Mouse (Mus musculus) large intestine, adult 2 months (tissue): Measurements from ENCODE around the gene Uba3. TPM values are rescaled to one million over a fixed set of nuclear protein-coding genes. Genes with fewer than 3 reads are reported as not detected.

ENCODE experiments used
- DNase-seq: peaks from one replicate; pipeline ENCODE4 v3.0.0-alpha.2; 2012; ENCODE audit warnings: low read depth, low spot score
- WGBS: fragments of 180-500 bp; shearing (Covaris S2); methylation state at CpG from one replicate; pipeline ENCODE4 v1.1.7; 2018; 5-methylcytosine and 5-hydroxymethylcytosine counted together
- polyA plus RNA-seq: library from polyadenylated mRNA; depleted of rRNA; stranded (reverse); fragments of >200 nt; gene quantifications from 2 replicates; pipeline ENCODE4 v1.2.3, GENCODE M21; 2012; rRNA removed

Gene Uba3
- polyA plus RNA-seq, result 12.9 and 15.4 TPM in 2 replicates

- 1% methylated on average over 38 of the region's 38 CpGs for WGBS
- DNase-seq, result peak; percentile 99
Observed at GRCm38 (mm10) chr6:97205439-97205885, at the start of gene Uba3. Gene Uba3, minus strand, starts transcription at chr6:97205647.

GRCm38 (mm10) chr6:97252711-97253221 lies 47.3 kb upstream of the Uba3 start, which contains the start of gene Lmod3:
Gene Lmod3, minus strand, starts transcription at chr6:97252759.
- no peak for DNase-seq
- 54% methylated on average over 9 of the region's 9 CpGs for WGBS

- no peak for DNase-seq
- WGBS, result 63% methylated on average over 5 of the region's 5 CpGs
Observed at GRCm38 (mm10) chr6:97252086-97252485, 46.6 kb upstream of the Uba3 start.

GRCm38 (mm10) chr6:97250966-97251365 lies 45.5 kb upstream of the Uba3 start:
- WGBS, result 27% methylated on average over 6 of the region's 6 CpGs
- peak; percentile 47 for DNase-seq

- DNase-seq, result no peak
Observed at GRCm38 (mm10) chr6:97245200-97245599, 39.8 kb upstream of the Uba3 start.

GRCm38 (mm10) chr6:97242522-97242921 lies 37.1 kb upstream of the Uba3 start:
- DNase-seq, result no peak

GRCm38 (mm10) chr6:97240092-97240491 lies 34.6 kb upstream of the Uba3 start:
- WGBS, result 91% methylated on average over 5 of the region's 5 CpGs
- no peak for DNase-seq

More at GRCm38 (mm10) chr6:97242522-97242921, 37.1 kb upstream of the Uba3 start:
- 56% methylated on average over 4 of the region's 4 CpGs for WGBS

GRCm38 (mm10) chr6:97239360-97239759 lies 33.9 kb upstream of the Uba3 start:
- no peak for DNase-seq
- WGBS, result 96% methylated on average over 6 of the region's 6 CpGs

GRCm38 (mm10) chr6:97236088-97236487 lies 30.6 kb upstream of the Uba3 start:
- 50% methylated on average over 5 of the region's 5 CpGs for WGBS
- no peak for DNase-seq

- 51% methylated on average over 7 of the region's 7 CpGs for WGBS
- no peak for DNase-seq
Observed at GRCm38 (mm10) chr6:97234911-97235668, 29.6 kb upstream of the Uba3 start.

GRCm38 (mm10) chr6:97227067-97227847 lies 21.8 kb upstream of the Uba3 start:
- 95% methylated on average over 9 of the region's 9 CpGs for WGBS
- no peak for DNase-seq

GRCm38 (mm10) chr6:97226083-97226491 lies 20.6 kb upstream of the Uba3 start:
- WGBS, result 91% methylated on average over 1 of the region's 1 CpGs

GRCm38 (mm10) chr6:97224505-97224904 lies 19.1 kb upstream of the Uba3 start:
- 96% methylated on average over 8 of the region's 8 CpGs for WGBS
- no peak for DNase-seq

More at GRCm38 (mm10) chr6:97226083-97226491, 20.6 kb upstream of the Uba3 start:
- no peak for DNase-seq

- DNase-seq, result no peak
- WGBS, result 80% methylated on average over 4 of the region's 4 CpGs
Observed at GRCm38 (mm10) chr6:97223566-97223965, 18.1 kb upstream of the Uba3 start.

GRCm38 (mm10) chr6:97222931-97223467 lies 17.6 kb upstream of the Uba3 start:
- 39% methylated on average over 5 of the region's 5 CpGs for WGBS

GRCm38 (mm10) chr6:97222321-97222720 lies 16.9 kb upstream of the Uba3 start:
- 71% methylated on average over 6 of the region's 6 CpGs for WGBS
- no peak for DNase-seq

More at GRCm38 (mm10) chr6:97222931-97223467, 17.6 kb upstream of the Uba3 start:
- DNase-seq, result no peak

- DNase-seq, result no peak
- 71% methylated on average over 15 of the region's 15 CpGs for WGBS
Observed at GRCm38 (mm10) chr6:97221205-97222025, 16.0 kb upstream of the Uba3 start.

- 76% methylated on average over 4 of the region's 5 CpGs for WGBS
- DNase-seq, result no peak
Observed at GRCm38 (mm10) chr6:97220672-97221071, 15.2 kb upstream of the Uba3 start.

- WGBS, result 41% methylated on average over 4 of the region's 4 CpGs
- DNase-seq, result no peak
Observed at GRCm38 (mm10) chr6:97216154-97216821, 10.8 kb upstream of the Uba3 start.
